Mouse (Mus musculus) G1E (cell line): Measurements from ENCODE around the gene Cblc. TPM values are rescaled to one million over a fixed set of nuclear protein-coding genes. Genes with fewer than 3 reads are reported as not detected.

Experiments
- ATAC-seq: 2 replicates; pipeline ENCODE4 v1.8.0; 2016; ENCODE audit warnings: mild to moderate bottlenecking; ENCODE audit not compliant: insufficient number of reproducible peaks, poor library complexity, low FRiP score, severe bottlenecking; ENCODE audit errors: extremely low read depth
- DNase-seq: peaks from one replicate; pipeline ENCODE4 v3.0.0; 2012; ENCODE audit warnings: low spot score
- H3K27me3 ChIP-seq: 2 replicates; pipeline ENCODE4 v1.6.1; 2012; ENCODE audit warnings: mild to moderate bottlenecking, low read length, inconsistent platforms; ENCODE audit not compliant: insufficient read depth
- H3K36me3 ChIP-seq: replicated peaks from 2 replicates; pipeline ENCODE3; 2012; ENCODE audit warnings: mild to moderate bottlenecking, inconsistent platforms
- H3K4me1 ChIP-seq: 2 replicates; pipeline ENCODE4 v1.6.1; 2012; ENCODE audit warnings: low read depth, low read length, inconsistent platforms, mixed read lengths; ENCODE audit not compliant: insufficient read depth
- H3K4me3 ChIP-seq: 2 replicates; pipeline ENCODE4 v1.5.1; 2012; ENCODE audit warnings: low read depth, mild to moderate bottlenecking, inconsistent platforms, low read length, moderate library complexity, mixed read lengths
- H3K9me3 ChIP-seq: replicated peaks from 2 replicates; pipeline ENCODE4 v1.6.1; 2012; ENCODE audit warnings: inconsistent platforms
- CTCF ChIP-seq: IDR thresholded peaks from 2 replicates; pipeline ENCODE4 v1.5.1; 2012; ENCODE audit warnings: low read depth, low read length, inconsistent platforms, mixed read lengths
- GATA1 ChIP-seq: IDR thresholded peaks from 2 replicates; pipeline ENCODE4 v1.6.1; 2012; ENCODE audit warnings: borderline replicate concordance, low read length, inconsistent platforms, mixed read lengths
- GATA2 ChIP-seq: IDR thresholded peaks from 2 replicates; pipeline ENCODE4 v1.6.1; 2012; ENCODE audit warnings: low read depth, low read length, inconsistent platforms, borderline replicate concordance
- POLR2AphosphoS5 ChIP-seq: IDR thresholded peaks from 2 replicates; pipeline ENCODE4 v1.6.1; 2012; ENCODE audit warnings: low read depth, low read length, inconsistent platforms; ENCODE audit not compliant: insufficient replicate concordance
- TAL1 ChIP-seq: conservative IDR thresholded peaks from 2 replicates; pipeline ENCODE4 v1.6.1; 2012; ENCODE audit warnings: low read depth, low read length, inconsistent platforms, mixed read lengths
- polyA plus RNA-seq: library from polyadenylated mRNA; stranded (reverse); fragments of >175 nt; gene quantifications from 2 replicates; pipeline ENCODE4 v1.2.3, GENCODE M21; 2012
- total RNA-seq, 2 experiments: library from RNA; stranded (forward) in 1 of 2; stranded (reverse) in 1 of 2; fragments of 200-1000 nt in 1 of 2; fragments of >200 nt in 1 of 2; fragmentation: Nextera tagmentation in 1 of 2; gene quantifications; 2 replicates each; pipeline ENCODE4 v1.2.3; 2014 to 2017

The Cblc gene
- total and polyA plus RNA-seq, 3 experiments: not detected

DNA sequence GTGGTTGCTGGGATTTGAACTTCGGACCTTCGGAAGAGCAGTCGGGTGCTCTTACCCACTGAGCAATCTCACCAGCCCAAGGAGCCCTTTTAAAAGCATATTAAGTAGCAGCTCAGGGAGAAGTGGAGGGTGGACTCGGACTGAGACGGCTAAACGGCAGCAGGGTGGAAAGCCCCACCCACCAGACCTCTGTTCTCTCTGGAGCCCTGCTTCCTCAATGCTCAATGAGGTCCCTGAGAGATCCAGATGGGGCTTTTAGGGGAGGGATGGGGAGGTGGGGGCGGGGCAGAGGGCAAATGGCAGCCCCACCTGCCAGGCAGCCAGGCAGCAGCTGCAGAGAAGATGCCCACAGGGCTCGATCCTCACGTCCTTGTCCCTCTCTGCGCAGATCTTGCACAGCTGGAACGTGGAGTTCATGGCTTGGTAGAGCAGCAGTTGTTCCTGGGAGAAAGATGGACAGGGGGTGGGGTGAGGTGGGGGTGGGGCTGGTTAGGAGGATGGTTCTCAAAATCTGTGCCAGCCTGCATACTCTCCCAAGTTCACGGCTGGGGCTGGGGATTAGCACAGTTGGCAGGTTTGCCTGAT, 10.6 kb downstream of the Cblc start:
- ATAC-seq (no peak), DNase-seq (no peak)
- Histone ChIP-seq H3K36me3 (no peaks in the 10 kb centered on the region), H3K27me3 (peaks cover 10% of the 10 kb centered on the region; the same call in 1 of the 2 replicates), H3K4me3 (no peak overlapping the region), H3K4me1 (peaks cover 11% of the 10 kb centered on the region), H3K9me3 (no peaks in the 10 kb centered on the region)
- TF ChIP-seq CTCF (no peak), TAL1 (no peak), POLR2AphosphoS5 (no peak), GATA2 (no peak), GATA1 (no peak)

- H3K4me1 ChIP-seq: peaks cover 4% of the 10 kb centered on the region
- H3K27me3 ChIP-seq: peaks cover 7% of the 10 kb centered on the region; the same call in 1 of the 2 replicates
- no peak overlapping the region for H3K4me3 ChIP-seq
- no peak for ATAC-seq
- H3K9me3 ChIP-seq: peaks cover 1% of the 10 kb centered on the region
- TF ChIP-seq TAL1: no peak
- TF ChIP-seq GATA1: no peak
- TF ChIP-seq GATA2: no peak
- TF ChIP-seq CTCF: no peak
- TF ChIP-seq POLR2AphosphoS5: no peak
- no peaks in the 10 kb centered on the region for H3K36me3 ChIP-seq
- no peak for DNase-seq
Observed at GRCm38 (mm10) chr7:19784764-19785535, 11.7 kb downstream of the Cblc start.

DNA sequence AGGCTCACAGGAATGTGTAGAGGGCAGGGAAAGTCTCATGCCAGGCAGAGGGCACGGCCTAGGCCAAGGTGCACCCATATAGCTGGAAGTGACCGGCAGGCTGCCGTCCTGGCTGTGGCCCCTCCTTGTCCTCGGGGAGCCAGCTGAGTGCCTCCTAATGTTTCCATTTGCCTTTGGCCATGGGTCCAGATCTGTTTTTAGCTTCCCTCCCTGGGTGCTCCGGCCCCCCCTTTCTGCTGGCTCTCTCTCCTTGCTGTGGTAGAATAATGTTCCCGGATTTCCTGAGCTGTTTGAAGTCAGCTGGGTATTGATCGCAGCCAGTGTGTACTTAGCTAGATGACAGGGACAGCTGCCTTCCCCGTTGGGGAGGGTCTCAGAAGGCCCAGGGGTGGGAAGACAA, 13.0 kb downstream of the Cblc start:
- Histone ChIP-seq H3K4me3 (no peak overlapping the region), H3K4me1 (no peaks in the 10 kb centered on the region), H3K27me3 (peaks cover 3% of the 10 kb centered on the region; the same call in 1 of the 2 replicates), H3K36me3 (no peaks in the 10 kb centered on the region), H3K9me3 (peaks cover 4% of the 10 kb centered on the region)
- no peak for ATAC-seq
- TF ChIP-seq POLR2AphosphoS5 (no peak), TAL1 (no peak), CTCF (no peak), GATA1 (no peak)
- no peak for DNase-seq

- Histone ChIP-seq H3K4me3 (no peak overlapping the region), H3K9me3 (peaks cover 4% of the 10 kb centered on the region), H3K4me1 (no peaks in the 10 kb centered on the region), H3K27me3 (peaks cover 2% of the 10 kb centered on the region; the same call in 1 of the 2 replicates), H3K36me3 (no peaks in the 10 kb centered on the region)
- ATAC-seq (no peak), DNase-seq (no peak)
- TF ChIP-seq CTCF (peak; percentile 43; the same call in 1 of the 2 replicates), GATA1 (no peak)
Observed at GRCm38 (mm10) chr7:19782645-19783044, 14.0 kb downstream of the Cblc start.

GRCm38 (mm10) chr7:19781741-19782140, 14.9 kb downstream of the Cblc start:
- no peaks in the 10 kb centered on the region for H3K4me1 ChIP-seq
- ATAC-seq: no peak
- TF ChIP-seq GATA1 (no peak), TAL1 (no peak), GATA2 (no peak), CTCF (no peak), POLR2AphosphoS5 (no peak)

DNA sequence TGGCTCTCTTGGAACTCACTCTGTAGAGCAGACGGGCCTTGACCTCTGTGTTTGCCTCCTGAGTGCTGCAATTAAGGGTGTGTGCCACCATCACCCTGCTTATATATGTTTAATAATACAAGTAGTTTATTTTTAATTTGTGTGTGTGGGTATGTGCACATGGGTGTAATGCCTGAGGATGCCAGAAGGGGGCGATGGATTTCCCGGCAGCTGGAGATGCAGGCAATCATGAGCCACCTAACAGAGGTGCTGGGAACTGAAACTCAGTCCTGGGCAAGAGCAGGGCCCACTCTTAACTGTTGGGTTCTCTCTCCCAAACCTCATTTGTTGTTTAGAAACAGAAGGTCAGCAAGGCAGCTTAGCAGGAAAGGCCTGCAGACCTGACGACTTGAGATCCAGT, 16.7 kb downstream of the Cblc start:
- Histone ChIP-seq H3K4me1 (no peaks in the 10 kb centered on the region), H3K27me3 (peaks cover 6% of the 10 kb centered on the region), H3K9me3 (peaks cover 4% of the 10 kb centered on the region), H3K4me3 (no peak overlapping the region), H3K36me3 (no peaks in the 10 kb centered on the region)
- DNase-seq: no peak
- no peak for ATAC-seq
- TF ChIP-seq CTCF (no peak), TAL1 (no peak), POLR2AphosphoS5 (no peak), GATA1 (no peak), GATA2 (no peak)

More at GRCm38 (mm10) chr7:19781741-19782140, 14.9 kb downstream of the Cblc start:
- Histone ChIP-seq H3K27me3 (peaks cover 6% of the 10 kb centered on the region), H3K9me3 (peaks cover 4% of the 10 kb centered on the region), H3K36me3 (no peaks in the 10 kb centered on the region), H3K4me3 (no peak overlapping the region)
- DNase-seq: no peak
